Mouse (Mus musculus): ENCODE measurements around the gene Elmod3. TPM values are rescaled to one million over a fixed set of nuclear protein-coding genes. Genes with fewer than 3 reads are reported as not detected.

The Elmod3 gene
- total and polyA plus RNA-seq, 3 experiments: 4.2 to 9.0 (median 7.1) TPM

- H3K4me2 ChIP-seq (ENCODE audit: insufficient read depth, low read depth, poor library complexity, severe bottlenecking): no peak overlapping the region
- no peaks in the 10 kb centered on the region for H3K27me3 ChIP-seq (replicated peaks)
- H3K4me3 ChIP-seq (replicated peaks in 1 of 3; ENCODE audit: low read depth in 2 of 3, low read length in 2 of 3, poor library complexity in 1 of 3): no peak overlapping the region
- TF ChIP-seq E2F4 (IDR thresholded peaks at IDR 0.05; ENCODE audit: insufficient replicate concordance, low read depth, low read length) (no peak), IRF4 (IDR thresholded peaks at IDR 0.05; ENCODE audit: low read depth, low read length) (no peak), SIN3A (IDR thresholded peaks at IDR 0.05; ENCODE audit: low read length) (no peak), GABPA (IDR thresholded peaks at IDR 0.05; ENCODE audit: insufficient replicate concordance, low read depth, low read length) (no peak), PAX5 (IDR thresholded peaks at IDR 0.05; ENCODE audit: low read length) (no peak), ELF1 (IDR thresholded peaks at IDR 0.05; ENCODE audit: low read depth, low read length) (no peak), JUND (conservative IDR thresholded peaks at IDR 0.05; ENCODE audit: low read depth, low read length) (no peak), RAD21 (IDR thresholded peaks at IDR 0.05; ENCODE audit: low read depth, low read length) (no peak), MEF2A (IDR thresholded peaks at IDR 0.05; ENCODE audit: borderline replicate concordance, low read depth, low read length) (no peak), NRF1 (IDR thresholded peaks at IDR 0.05; ENCODE audit: low read depth, low read length) (no peak), SMC3 (IDR thresholded peaks at IDR 0.05; ENCODE audit: low read depth, low read length) (no peak), JUN (IDR thresholded peaks at IDR 0.05; ENCODE audit: insufficient read depth, low read depth, low read length) (no peak), RCOR1 (conservative IDR thresholded peaks at IDR 0.05; ENCODE audit: low read depth, low read length) (no peak)
- no peak for DNase-seq (ENCODE audit: extremely low read depth)
- H3K27ac ChIP-seq (ENCODE audit: insufficient read depth, low read depth): no peak overlapping the region
- H3K36me3 ChIP-seq (replicated peaks in 1 of 2; ENCODE audit: control insufficient read depth in 1 of 2, insufficient read depth in 1 of 2, low read length in 1 of 2): peaks cover 0 to 17% of the 10 kb centered on the region in 2 experiments
- in situ Hi-C loops (cut with MboI; ENCODE audit: low pct_ligation_motif_present, low pct_unique_long_range_greater_than_20kb, low sequenced_read_pairs): no loop called here
- dilution Hi-C loops (cut with MboI; ENCODE audit: extremely low pct_ligation_motif_present, extremely low pct_unique_long_range_greater_than_20kb, low sequenced_read_pairs): no loop called here
- H3K79me2 ChIP-seq (replicated peaks; ENCODE audit: control insufficient read depth, extremely low read depth, insufficient read depth, poor library complexity, severe bottlenecking): no peaks in the 10 kb centered on the region
- no peak overlapping the region for H3K9ac ChIP-seq (ENCODE audit: insufficient read depth, low read depth)
- H3K4me1 ChIP-seq (ENCODE audit: control insufficient read depth in 1 of 2, insufficient read depth in 2 of 2): peaks cover 35 to 72% of the 10 kb centered on the region in 2 experiments
- H3K9me3 ChIP-seq (replicated peaks; ENCODE audit: low read length): no peaks in the 10 kb centered on the region
Observed at GRCm38 (mm10) chr6:72518842-72519241, 79.4 kb downstream of the Elmod3 start.

Other genes with a start within 250 kb of the Elmod3 start
- gene Tmem150a, start 243.0 kb downstream of the Elmod3 start, total RNA-seq (2012; rRNA removed): 0.17 and 0.59 TPM in 2 replicates
- 0.24 TPM in 1 of 2 replicates, not detected in the other for gene Tmem150a, start 243.0 kb downstream of the Elmod3 start, total RNA-seq (2014; rRNA removed)
- gene Tmem150a, start 243.0 kb downstream of the Elmod3 start, polyA plus RNA-seq (2012; ENCODE audit: insufficient read length, low read depth): 0.82 and 0.93 TPM in 2 replicates
- gene Rnf181, start 231.5 kb downstream of the Elmod3 start, total RNA-seq (2012; rRNA removed): 51.0 and 63.2 TPM in 2 replicates
- gene Rnf181, start 231.5 kb downstream of the Elmod3 start, total RNA-seq (2014; rRNA removed): 64.0 and 83.2 TPM in 2 replicates
- 73.7 and 88.7 TPM in 2 replicates for gene Rnf181, start 231.5 kb downstream of the Elmod3 start, polyA plus RNA-seq (2012; ENCODE audit: insufficient read length, low read depth)
- 1.5 and 2.5 TPM in 2 replicates for gene Vamp5, start 217.9 kb downstream of the Elmod3 start, total RNA-seq (2012; rRNA removed)
- gene Vamp5, start 217.9 kb downstream of the Elmod3 start, total RNA-seq (2014; rRNA removed): 0.50 and 0.59 TPM in 2 replicates
- 0.90 and 2.2 TPM in 2 replicates for gene Vamp5, start 217.9 kb downstream of the Elmod3 start, polyA plus RNA-seq (2012; ENCODE audit: insufficient read length, low read depth)
- gene Vamp8, start 207.7 kb downstream of the Elmod3 start, total RNA-seq (2012; rRNA removed): 105 and 110 TPM in 2 replicates
- 111 and 130 TPM in 2 replicates for gene Vamp8, start 207.7 kb downstream of the Elmod3 start, total RNA-seq (2014; rRNA removed)
- gene Vamp8, start 207.7 kb downstream of the Elmod3 start, polyA plus RNA-seq (2012; ENCODE audit: insufficient read length, low read depth): 98.9 and 114 TPM in 2 replicates
- 6.6 and 6.7 TPM in 2 replicates for gene Ggcx, start 184.1 kb downstream of the Elmod3 start, total RNA-seq (2012; rRNA removed)
- 6.5 and 7.8 TPM in 2 replicates for gene Ggcx, start 184.1 kb downstream of the Elmod3 start, total RNA-seq (2014; rRNA removed)
- gene Ggcx, start 184.1 kb downstream of the Elmod3 start, polyA plus RNA-seq (2012; ENCODE audit: insufficient read length, low read depth): 4.7 and 5.2 TPM in 2 replicates
- 166 and 274 TPM in 2 replicates for gene Mat2a, start 158.9 kb downstream of the Elmod3 start, total RNA-seq (2012; rRNA removed)
- 218 and 232 TPM in 2 replicates for gene Mat2a, start 158.9 kb downstream of the Elmod3 start, total RNA-seq (2014; rRNA removed)
- 429 and 456 TPM in 2 replicates for gene Mat2a, start 158.9 kb downstream of the Elmod3 start, polyA plus RNA-seq (2012; ENCODE audit: insufficient read length, low read depth)
- 0.50 and 1.7 TPM in 2 replicates for gene Sh2d6, start 76.7 kb downstream of the Elmod3 start, total RNA-seq (2012; rRNA removed)
- 0.78 and 1.1 TPM in 2 replicates for gene Sh2d6, start 76.7 kb downstream of the Elmod3 start, total RNA-seq (2014; rRNA removed)
- gene Sh2d6, start 76.7 kb downstream of the Elmod3 start, polyA plus RNA-seq (2012; ENCODE audit: insufficient read length, low read depth): 4.3 and 4.9 TPM in 2 replicates
- gene Capg, start 54.0 kb downstream of the Elmod3 start, total RNA-seq (2012; rRNA removed): 211 and 264 TPM in 2 replicates
- gene Capg, start 54.0 kb downstream of the Elmod3 start, total RNA-seq (2014; rRNA removed): 174 and 175 TPM in 2 replicates
- 196 and 201 TPM in 2 replicates for gene Capg, start 54.0 kb downstream of the Elmod3 start, polyA plus RNA-seq (2012; ENCODE audit: insufficient read length, low read depth)
- gene Retsat, start 62 bp upstream of the Elmod3 start, total RNA-seq (2012; rRNA removed): 12.5 and 15.6 TPM in 2 replicates
- gene Retsat, start 62 bp upstream of the Elmod3 start, total RNA-seq (2014; rRNA removed): 14.0 and 15.5 TPM in 2 replicates
- 27.7 and 28.6 TPM in 2 replicates for gene Retsat, start 62 bp upstream of the Elmod3 start, polyA plus RNA-seq (2012; ENCODE audit: insufficient read length, low read depth)
- gene Tgoln1, start 18.6 kb upstream of the Elmod3 start, total RNA-seq (2012; rRNA removed): 22.6 and 27.9 TPM in 2 replicates
- 20.0 and 23.5 TPM in 2 replicates for gene Tgoln1, start 18.6 kb upstream of the Elmod3 start, total RNA-seq (2014; rRNA removed)
- gene Tgoln1, start 18.6 kb upstream of the Elmod3 start, polyA plus RNA-seq (2012; ENCODE audit: insufficient read length, low read depth): 29.0 and 33.6 TPM in 2 replicates
- 0.13 and 0.21 TPM in 2 replicates for gene Tcf7l1, start 190.8 kb upstream of the Elmod3 start, total RNA-seq (2012; rRNA removed)
- gene Tcf7l1, start 190.8 kb upstream of the Elmod3 start, total RNA-seq (2014; rRNA removed): 0.47 and 0.53 TPM in 2 replicates
- gene Tcf7l1, start 190.8 kb upstream of the Elmod3 start, polyA plus RNA-seq (2012; ENCODE audit: insufficient read length, low read depth): 6.3 and 9.9 TPM in 2 replicates